Mouse (Mus musculus): ENCODE data around the gene Hmgxb4. TPM values are rescaled to one million over a fixed set of nuclear protein-coding genes. Genes with fewer than 3 reads are reported as not detected.

The Hmgxb4 gene
- total RNA-seq, 4 experiments from 2014 or later, result 23.3 to 28.4 (median 25.9) TPM

DNA sequence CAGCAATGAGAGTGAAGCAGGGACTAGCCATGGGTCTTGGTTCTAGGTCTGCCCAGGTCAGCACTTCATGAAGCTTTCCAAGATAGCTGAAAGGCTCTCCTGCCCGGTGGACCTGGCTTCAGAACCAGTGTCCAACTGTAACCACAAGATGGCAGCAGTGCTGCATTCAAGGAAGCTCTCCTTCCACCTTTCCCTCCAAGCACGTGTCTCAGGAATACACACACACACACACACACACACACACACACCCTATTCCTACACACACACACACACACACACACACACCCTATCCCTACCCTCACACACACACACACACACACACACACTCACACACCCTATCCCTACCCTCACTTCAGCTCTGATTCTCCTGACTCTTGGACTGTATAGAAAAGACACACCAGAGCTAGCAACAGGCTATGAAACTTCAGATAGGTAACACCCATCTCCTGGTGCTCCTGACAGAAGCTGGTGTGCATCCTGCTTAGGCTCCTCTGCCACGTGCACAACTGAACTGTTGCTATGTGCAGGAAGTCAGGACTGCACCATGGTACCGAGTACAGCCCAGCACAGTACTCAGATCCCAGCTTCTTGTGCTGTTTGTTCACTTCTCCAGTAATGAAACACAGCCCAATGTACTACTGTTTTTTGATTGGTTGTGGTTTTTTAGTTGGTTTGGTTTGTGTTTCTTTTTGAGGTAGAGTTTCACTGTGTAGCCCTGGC lies 78.6 kb downstream of the Hmgxb4 start:
- peak; percentile 55 to 62 for DNase-seq (ENCODE audit: low spot score in 2 of 2)

DNA sequence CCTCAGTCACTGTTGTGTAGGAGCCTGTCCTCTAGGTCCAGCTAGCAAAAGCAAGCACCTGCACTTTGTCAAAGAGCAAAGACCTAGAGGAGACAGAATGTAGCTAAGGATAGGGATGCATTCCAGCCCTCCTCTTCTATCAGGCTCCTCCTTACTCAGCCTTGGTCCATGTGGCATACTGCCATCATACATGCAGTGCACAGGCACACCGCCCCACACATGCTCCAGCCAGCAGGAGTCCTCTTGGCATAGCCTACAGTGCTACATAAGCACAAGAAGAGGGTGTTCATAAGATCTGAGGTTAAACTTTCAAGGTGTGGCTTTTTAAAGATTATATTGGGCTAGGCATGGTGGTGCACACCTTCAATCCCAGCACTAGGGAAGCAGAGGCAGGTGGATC lies 81.7 kb downstream of the Hmgxb4 start:
- no peak for DNase-seq (ENCODE audit: low spot score in 2 of 2)

DNA sequence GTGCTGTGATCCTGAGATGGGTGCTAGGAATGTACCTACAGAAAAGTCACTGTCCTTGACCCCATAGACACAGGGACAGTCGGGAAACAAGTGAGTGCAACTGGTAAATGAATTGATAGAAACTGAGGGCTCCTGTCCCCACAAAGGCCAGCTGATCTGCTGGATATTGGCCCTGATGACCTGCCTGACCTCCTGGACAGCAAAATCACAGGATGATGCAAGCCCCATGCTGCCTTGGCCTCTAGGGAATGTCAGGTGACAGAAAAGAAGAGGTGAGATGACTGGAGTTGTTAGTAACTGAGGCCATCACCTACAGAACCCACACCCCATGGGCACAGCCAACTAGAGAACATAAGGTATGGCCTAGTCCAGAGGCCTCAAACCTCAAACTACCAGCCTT lies 85.1 kb downstream of the Hmgxb4 start:
- DNase-seq (ENCODE audit: low spot score in 2 of 2), result no peak

DNA sequence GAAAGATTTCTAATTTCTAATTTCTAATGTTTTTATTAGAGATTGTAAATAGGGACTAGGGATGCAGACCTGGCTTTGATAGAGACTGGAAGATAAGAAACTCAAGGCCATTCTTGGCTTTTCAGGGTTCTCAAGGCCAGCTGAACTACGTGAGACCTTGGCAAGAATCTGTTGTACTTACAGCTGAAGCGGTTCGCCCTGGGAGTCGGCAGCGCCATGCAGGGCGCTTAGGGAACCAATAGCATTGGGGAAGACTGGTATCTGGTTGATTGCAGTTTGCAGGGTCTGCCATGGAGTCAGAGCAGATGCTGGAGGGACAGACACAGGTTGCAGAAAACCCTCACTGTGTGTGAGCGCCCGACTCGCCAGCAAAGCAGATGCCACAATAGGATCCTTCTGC lies 85.7 kb downstream of the Hmgxb4 start:
- no peak for DNase-seq (ENCODE audit: low spot score in 2 of 2)

Other genes starting within 250 kb of the Hmgxb4 start
- under 1 TPM in 1 of 4 experiments, not detected in 3; 0.20 TPM for gene Isx, start 120.2 kb upstream of the Hmgxb4 start, total RNA-seq (2022)
- gene Tom1, start 40.3 kb downstream of the Hmgxb4 start, total RNA-seq (2022), result 10 to 100 TPM; 38.0 to 52.0 (median 41.2) TPM
- 10 to 100 TPM in 1 of 4 experiments, 1 to 10 TPM in 3; 3.6 to 10.7 (median 6.8) TPM for gene Hmox1, start 100.3 kb downstream of the Hmgxb4 start, total RNA-seq (2022)
- 10 to 100 TPM in 1 of 4 experiments, 1 to 10 TPM in 3; 8.3 to 10.2 (median 8.9) TPM for gene Mcm5, start 116.2 kb downstream of the Hmgxb4 start, total RNA-seq (2022)
- gene Rasd2, start 220.6 kb downstream of the Hmgxb4 start, total RNA-seq (2022), result 100 to 1,000 TPM; 173 to 220 (median 186) TPM

Measured in left cerebral cortex, adult 8-10 months (tissue).